Mouse (Mus musculus) lung, postnatal 0 days (tissue): Measurements from ENCODE around the gene Shisa6. TPM values are rescaled to one million over a fixed set of nuclear protein-coding genes. Genes with fewer than 3 reads are reported as not detected.

Source experiments
- ATAC-seq: fragments of 200-750 bp; cut with Nextera tagmentation; 2 replicates; pipeline ENCODE4 v1.8.0; 2017; ENCODE audit warnings: moderate library complexity
- DNase-seq: peaks from one replicate; pipeline ENCODE4 v3.0.0-alpha.2; 2016; ENCODE audit warnings: low spot score
- H3K27ac ChIP-seq: fragments of 300-500 bp; sonication (generic); 2 replicates; pipeline ENCODE4 v1.5.1; 2014; ENCODE audit warnings: antibody characterized with exemption, mild to moderate bottlenecking, low read length, mixed read lengths
- H3K27me3 ChIP-seq: fragments of 300-500 bp; sonication (generic); replicated peaks from 2 replicates; pipeline ENCODE4 v1.6.1; 2014; ENCODE audit warnings: low read length, mixed read lengths; ENCODE audit not compliant: insufficient read depth
- H3K36me3 ChIP-seq: fragments of 300-500 bp; sonication (generic); 2 replicates; pipeline ENCODE4 v1.6.1; 2014; ENCODE audit warnings: low read length, mixed read lengths; ENCODE audit not compliant: insufficient read depth
- H3K4me1 ChIP-seq: fragments of 300-500 bp; sonication (generic); 2 replicates; pipeline ENCODE4 v1.6.1; 2014; ENCODE audit warnings: antibody characterized with exemption, low read depth, low read length, mixed read lengths; ENCODE audit not compliant: insufficient read depth
- H3K4me2 ChIP-seq: fragments of 300-500 bp; sonication (generic); replicated peaks from 2 replicates; pipeline ENCODE4 v1.6.1; 2014; ENCODE audit warnings: low read depth, mild to moderate bottlenecking, low read length, moderate library complexity, mixed read lengths
- H3K4me3 ChIP-seq: fragments of 300-500 bp; sonication (generic); 2 replicates; pipeline ENCODE4 v1.5.1; 2014; ENCODE audit warnings: low read depth, low read length
- H3K9ac ChIP-seq: fragments of 300-500 bp; sonication (generic); replicated peaks from 2 replicates; pipeline ENCODE4 v1.6.1; 2014; ENCODE audit warnings: low read depth, mild to moderate bottlenecking
- H3K9me3 ChIP-seq: fragments of 300-500 bp; sonication (generic); 2 replicates; pipeline ENCODE4 v1.6.1; 2016; ENCODE audit warnings: low read length, mixed read lengths
- CTCF ChIP-seq: IDR thresholded peaks from 2 replicates; pipeline ENCODE4 v1.5.1; 2016; ENCODE audit warnings: antibody characterized with exemption, mild to moderate bottlenecking
- EP300 ChIP-seq: IDR thresholded peaks from 2 replicates; pipeline ENCODE4 v1.6.1; 2016; ENCODE audit warnings: antibody characterized with exemption, mild to moderate bottlenecking, control low read depth
- WGBS: fragments of 180-500 bp; shearing (Covaris S2); extraction: QIAGEN DNeasy Blood & Tissue Kit; methylation state at CpG from one replicate; pipeline ENCODE4 v1.1.7; 2014; 5-methylcytosine and 5-hydroxymethylcytosine counted together
- polyA plus RNA-seq: library from polyadenylated mRNA; unstranded; fragments of >200 nt; fragmentation: Nextera tagmentation; extraction: Ambion mirVana; gene quantifications from 2 replicates; pipeline ENCODE4 v1.2.1, GENCODE M21; 2015

Shisa6 gene
- polyA plus RNA-seq, 1 experiment from 2014 or later: 0.61 TPM

- DNase-seq: no peak
- Histone ChIP-seq H3K27ac (no peak overlapping the region), H3K36me3 (no peaks in the 10 kb centered on the region), H3K9ac (no peak overlapping the region), H3K4me1 (no peaks in the 10 kb centered on the region), H3K4me2 (no peak overlapping the region), H3K9me3 (no peaks in the 10 kb centered on the region), H3K4me3 (no peak overlapping the region), H3K27me3 (no peaks in the 10 kb centered on the region)
- ATAC-seq: no peak
- WGBS: 76% methylated on average over 2 of the region's 2 CpGs
- TF ChIP-seq EP300 (no peak), CTCF (no peak)
These were observed 251.1 kb downstream of the Shisa6 start for GRCm38 (mm10) chr11:66274707-66275081.

- WGBS: 70% methylated on average over 8 of the region's 8 CpGs
- Histone ChIP-seq H3K27me3 (no peaks in the 10 kb centered on the region), H3K4me3 (no peak overlapping the region), H3K27ac (no peak overlapping the region), H3K4me2 (no peak overlapping the region), H3K9ac (no peak overlapping the region), H3K36me3 (no peaks in the 10 kb centered on the region), H3K9me3 (no peaks in the 10 kb centered on the region), H3K4me1 (no peaks in the 10 kb centered on the region)
- ATAC-seq: no peak
- TF ChIP-seq CTCF (no peak), EP300 (no peak)
- no peak for DNase-seq
These were observed 251.7 kb downstream of the Shisa6 start for GRCm38 (mm10) chr11:66273904-66274706.

DNA sequence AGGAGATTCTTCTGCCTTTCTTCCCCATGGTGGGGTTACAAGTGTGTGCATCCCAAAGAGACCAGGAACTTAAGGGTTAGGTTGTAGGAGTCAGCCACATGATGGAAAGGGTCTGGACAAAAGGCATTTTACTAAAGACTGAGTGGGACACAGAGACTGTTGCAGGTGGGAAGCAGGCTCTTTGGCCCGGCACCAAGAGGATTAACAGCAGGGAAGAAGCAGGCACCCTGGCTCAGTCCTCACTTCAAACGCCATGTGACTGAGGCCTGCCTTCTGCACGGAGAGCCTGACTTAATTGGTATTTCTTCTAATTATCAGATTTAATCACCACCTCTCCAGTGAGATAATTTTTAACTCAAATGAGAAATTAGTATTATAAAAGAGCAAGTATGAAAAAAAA is 258.7 kb downstream of the Shisa6 start:
- H3K4me3 ChIP-seq: no peak overlapping the region
- no peaks in the 10 kb centered on the region for H3K4me1 ChIP-seq
- WGBS: 69% methylated on average over 3 of the region's 3 CpGs
- no peaks in the 10 kb centered on the region for H3K36me3 ChIP-seq
- no peaks in the 10 kb centered on the region for H3K9me3 ChIP-seq
- no peak overlapping the region for H3K27ac ChIP-seq
- no peaks in the 10 kb centered on the region for H3K27me3 ChIP-seq
- H3K9ac ChIP-seq: no peak overlapping the region
- no peak for TF ChIP-seq CTCF
- TF ChIP-seq EP300: no peak
- DNase-seq: no peak
- no peak overlapping the region for H3K4me2 ChIP-seq
- ATAC-seq: no peak

DNA sequence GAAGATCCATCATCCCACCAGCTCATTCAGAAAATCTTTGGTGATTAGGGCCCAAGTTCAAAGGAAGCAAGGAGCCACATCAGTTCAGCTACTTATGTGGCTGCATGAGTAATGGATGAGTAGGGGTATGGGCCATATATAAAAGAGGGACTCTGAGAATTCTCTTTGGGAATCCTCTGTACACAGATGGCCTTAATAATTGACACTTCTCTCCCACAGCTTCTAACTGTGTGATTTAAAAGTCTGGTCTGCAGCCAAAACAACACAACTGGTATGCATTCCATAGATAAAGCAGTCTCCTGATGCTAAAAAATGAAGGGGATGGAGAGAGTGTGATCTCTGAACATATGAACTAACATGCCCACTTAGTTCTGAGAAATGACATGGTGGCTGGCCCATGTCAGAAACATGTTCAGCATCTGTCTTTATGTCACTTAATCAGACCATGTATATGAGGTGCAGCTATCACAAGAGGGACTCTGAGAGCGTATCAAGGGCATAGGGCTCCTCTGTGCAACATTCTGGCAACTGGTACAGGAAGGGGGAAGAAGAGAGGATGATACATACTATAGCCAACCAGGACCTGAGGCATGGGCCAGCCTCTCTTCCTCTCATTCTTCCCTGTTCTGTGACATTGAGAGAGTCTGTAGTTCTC is 260.3 kb downstream of the Shisa6 start:
- DNase-seq (peak; percentile 72), ATAC-seq (peak; percentile 86)
- WGBS: 36% methylated on average over 1 of the region's 1 CpGs
- no peak overlapping the region for H3K4me2 ChIP-seq
- no peak overlapping the region for H3K9ac ChIP-seq
- H3K9me3 ChIP-seq: no peaks in the 10 kb centered on the region
- peak; percentile 41; the same call in 1 of the 2 replicates for TF ChIP-seq EP300
- no peak for TF ChIP-seq CTCF
- no peak overlapping the region for H3K4me3 ChIP-seq
- H3K27me3 ChIP-seq: no peaks in the 10 kb centered on the region
- H3K27ac ChIP-seq: no peak overlapping the region
- no peaks in the 10 kb centered on the region for H3K36me3 ChIP-seq
- H3K4me1 ChIP-seq: no peaks in the 10 kb centered on the region

DNA sequence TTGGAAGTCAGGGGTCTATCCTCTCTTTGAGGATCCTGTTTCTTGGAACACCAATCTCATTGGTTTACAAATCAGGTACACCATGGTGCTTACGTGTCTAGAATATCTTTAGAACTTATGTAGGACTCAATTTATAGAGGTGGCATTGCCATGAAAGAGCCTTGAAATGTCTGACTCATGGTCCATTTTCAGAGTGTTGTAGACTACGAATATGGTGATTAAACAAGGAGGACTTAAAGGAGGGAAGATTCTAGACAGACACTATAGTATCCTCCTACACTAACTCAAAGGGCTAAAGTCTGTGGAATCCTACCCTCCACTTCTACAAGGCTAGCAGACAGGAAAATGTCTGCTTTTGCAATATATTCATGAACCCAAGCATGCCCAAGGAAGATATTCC is 265.6 kb downstream of the Shisa6 start:
- ATAC-seq (no peak), DNase-seq (no peak)
- H3K27ac ChIP-seq: no peak overlapping the region
- TF ChIP-seq CTCF (no peak), EP300 (no peak)
- no peaks in the 10 kb centered on the region for H3K9me3 ChIP-seq
- H3K4me2 ChIP-seq: no peak overlapping the region
- no peak overlapping the region for H3K9ac ChIP-seq
- no peaks in the 10 kb centered on the region for H3K36me3 ChIP-seq
- no peaks in the 10 kb centered on the region for H3K27me3 ChIP-seq
- WGBS: 72% methylated on average over 2 of the region's 2 CpGs
- no peaks in the 10 kb centered on the region for H3K4me1 ChIP-seq
- no peak overlapping the region for H3K4me3 ChIP-seq

- Histone ChIP-seq H3K9ac (no peak overlapping the region), H3K4me2 (no peak overlapping the region), H3K9me3 (no peaks in the 10 kb centered on the region), H3K27me3 (no peaks in the 10 kb centered on the region), H3K4me1 (no peaks in the 10 kb centered on the region), H3K27ac (no peak overlapping the region), H3K36me3 (no peaks in the 10 kb centered on the region), H3K4me3 (no peak overlapping the region)
- DNase-seq (peak; percentile 42), ATAC-seq (no peak)
- TF ChIP-seq EP300 (no peak), CTCF (no peak)
- WGBS: 8% methylated on average over 3 of the region's 3 CpGs
These were observed 266.9 kb downstream of the Shisa6 start for GRCm38 (mm10) chr11:66258851-66259250.
